Mouse (Mus musculus) lung, embryonic 14.5 days (tissue): ENCODE data around the gene Hoxa13. TPM values are rescaled to one million over a fixed set of nuclear protein-coding genes. Genes with fewer than 3 reads are reported as not detected.

ENCODE experiments used
- ATAC-seq: fragments of 200-750 bp; cut with Nextera tagmentation; 2 replicates; pipeline ENCODE4 v1.8.0; 2017; ENCODE audit warnings: mild to moderate bottlenecking, moderate TSS enrichment, moderate library complexity; ENCODE audit not compliant: insufficient read depth
- DNase-seq: peaks from one replicate; pipeline ENCODE4 v3.0.0-alpha.2; 2015
- H3K27ac ChIP-seq: fragments of 300-500 bp; sonication (generic); 2 replicates; pipeline ENCODE4 v1.5.1; 2014; ENCODE audit warnings: low read depth, mild to moderate bottlenecking, moderate library complexity
- H3K27me3 ChIP-seq: fragments of 300-500 bp; sonication (generic); 2 replicates; pipeline ENCODE4 v1.6.1; 2014; ENCODE audit warnings: low read length, control low read depth; ENCODE audit not compliant: insufficient read depth
- H3K36me3 ChIP-seq: fragments of 300-500 bp; sonication (generic); 2 replicates; pipeline ENCODE4 v1.6.1; 2014; ENCODE audit warnings: control low read depth; ENCODE audit not compliant: insufficient read depth
- H3K4me1 ChIP-seq: fragments of 300-500 bp; sonication (generic); 2 replicates; pipeline ENCODE4 v1.6.1; 2014; ENCODE audit warnings: antibody characterized with exemption, control low read depth; ENCODE audit not compliant: insufficient read depth
- H3K4me2 ChIP-seq: fragments of 300-500 bp; sonication (generic); 2 replicates; pipeline ENCODE4 v1.6.1; 2014; ENCODE audit warnings: mild to moderate bottlenecking
- H3K4me3 ChIP-seq: fragments of 300-500 bp; sonication (generic); 2 replicates; pipeline ENCODE4 v1.5.1; 2014; ENCODE audit warnings: low read depth, low read length
- H3K9ac ChIP-seq: fragments of 300-500 bp; sonication (generic); 2 replicates; pipeline ENCODE4 v1.6.1; 2014
- H3K9me3 ChIP-seq: fragments of 300-500 bp; sonication (generic); 2 replicates; pipeline ENCODE4 v1.6.1; 2016; ENCODE audit warnings: low read depth, low read length, control low read depth
- CTCF ChIP-seq: IDR thresholded peaks from 2 replicates; pipeline ENCODE4 v1.5.1; 2016; ENCODE audit warnings: antibody characterized with exemption, low read depth
- WGBS: fragments of 180-500 bp; shearing (Covaris S2); extraction: QIAGEN DNeasy Blood & Tissue Kit; methylation state at CpG from one replicate; pipeline ENCODE4 v1.1.7; 2014; 5-methylcytosine and 5-hydroxymethylcytosine counted together
- polyA plus RNA-seq: library from polyadenylated mRNA; unstranded; fragments of >200 nt; fragmentation: Nextera tagmentation; extraction: Ambion mirVana; gene quantifications from 2 replicates; pipeline ENCODE4 v1.2.1, GENCODE M21; 2014

Hoxa13 gene
- polyA plus RNA-seq, 1 experiment from 2014 or later, result not detected

DNA sequence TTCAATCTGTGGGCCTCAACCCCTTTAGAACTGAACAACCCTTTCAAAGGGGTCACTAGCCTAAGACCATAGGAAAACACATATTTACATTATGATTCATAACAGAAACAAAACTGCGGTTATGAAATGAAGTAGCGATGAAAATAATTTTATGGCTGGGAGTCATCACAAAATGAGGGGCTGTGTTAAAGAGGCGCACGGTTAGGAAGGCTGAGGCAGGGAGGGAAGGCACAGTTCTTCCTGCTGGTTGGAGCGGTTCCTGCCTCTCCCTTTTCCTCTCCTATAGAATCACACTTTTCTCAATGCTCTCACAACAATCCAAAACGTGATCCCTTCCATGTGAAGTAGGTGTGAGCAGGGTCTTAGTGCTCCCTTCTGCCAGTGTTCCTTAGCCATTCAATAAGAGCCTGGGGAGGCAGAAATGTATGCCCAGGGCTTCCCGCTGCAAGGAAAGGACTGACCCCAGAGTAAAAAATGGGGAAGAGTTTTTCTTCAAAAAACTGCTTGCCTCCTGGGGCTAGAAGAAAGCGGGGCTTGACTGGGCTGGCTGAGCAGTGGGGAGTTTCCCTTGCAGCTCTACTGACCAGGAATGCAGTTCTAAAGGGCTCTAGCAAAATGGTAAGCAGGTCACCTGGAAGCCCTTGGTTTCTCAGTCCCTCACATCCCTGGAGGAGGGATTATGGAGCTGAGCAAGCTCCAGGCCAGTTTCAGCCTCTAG lies 15.0 kb upstream of the Hoxa13 start:
- no peak overlapping the region for H3K4me3 ChIP-seq
- H3K36me3 ChIP-seq, result no peaks in the 10 kb centered on the region
- WGBS, result 11% methylated on average over 8 of the region's 8 CpGs
- no peak overlapping the region for H3K4me2 ChIP-seq
- H3K9ac ChIP-seq, result no peak overlapping the region
- H3K4me1 ChIP-seq, result no peaks in the 10 kb centered on the region
- DNase-seq, result no peak
- H3K27ac ChIP-seq, result no peak overlapping the region
- ATAC-seq, result no peak
- peaks cover 78% of the 10 kb centered on the region for H3K27me3 ChIP-seq
- TF ChIP-seq CTCF, result no peak
- no peaks in the 10 kb centered on the region for H3K9me3 ChIP-seq

DNA sequence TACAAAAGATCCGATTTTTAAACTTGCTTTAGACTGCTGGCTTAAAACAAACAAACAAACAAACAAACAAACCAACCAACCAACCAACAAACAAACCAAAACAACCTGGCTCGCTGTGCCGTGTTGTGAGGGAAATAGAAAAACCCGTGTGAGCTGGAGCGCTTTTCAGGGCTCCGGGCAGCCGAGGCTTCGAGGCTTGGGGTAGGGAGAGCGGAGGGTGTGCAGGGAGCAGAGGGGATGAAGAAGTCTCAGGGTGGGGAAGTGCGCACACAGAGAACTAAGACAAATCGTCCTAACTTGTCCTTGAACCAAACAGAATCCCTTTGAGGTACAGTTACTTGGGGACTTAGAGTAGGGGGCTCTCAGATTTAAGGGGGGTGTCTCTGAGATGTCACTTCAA lies 13.9 kb upstream of the Hoxa13 start:
- Histone ChIP-seq H3K4me3 (no peak overlapping the region), H3K4me1 (no peaks in the 10 kb centered on the region), H3K27ac (no peak overlapping the region), H3K9me3 (no peaks in the 10 kb centered on the region), H3K36me3 (no peaks in the 10 kb centered on the region), H3K27me3 (peaks cover 89% of the 10 kb centered on the region), H3K4me2 (no peak overlapping the region), H3K9ac (no peak overlapping the region)
- no peak for TF ChIP-seq CTCF
- ATAC-seq (no peak), DNase-seq (no peak)
- 7% methylated on average over 11 of the region's 11 CpGs for WGBS

- H3K27me3 ChIP-seq, result peaks cover 94% of the 10 kb centered on the region
- no peaks in the 10 kb centered on the region for H3K36me3 ChIP-seq
- H3K4me3 ChIP-seq, result no peak overlapping the region
- ATAC-seq (no peak), DNase-seq (no peak)
- no peaks in the 10 kb centered on the region for H3K4me1 ChIP-seq
- H3K27ac ChIP-seq, result no peak overlapping the region
- 3% methylated on average over 22 of the region's 22 CpGs for WGBS
- no peak overlapping the region for H3K9ac ChIP-seq
- TF ChIP-seq CTCF, result no peak
- no peak overlapping the region for H3K4me2 ChIP-seq
- no peaks in the 10 kb centered on the region for H3K9me3 ChIP-seq
These were observed 13.1 kb upstream of the Hoxa13 start for GRCm38 (mm10) chr6:52273656-52274280.

DNA sequence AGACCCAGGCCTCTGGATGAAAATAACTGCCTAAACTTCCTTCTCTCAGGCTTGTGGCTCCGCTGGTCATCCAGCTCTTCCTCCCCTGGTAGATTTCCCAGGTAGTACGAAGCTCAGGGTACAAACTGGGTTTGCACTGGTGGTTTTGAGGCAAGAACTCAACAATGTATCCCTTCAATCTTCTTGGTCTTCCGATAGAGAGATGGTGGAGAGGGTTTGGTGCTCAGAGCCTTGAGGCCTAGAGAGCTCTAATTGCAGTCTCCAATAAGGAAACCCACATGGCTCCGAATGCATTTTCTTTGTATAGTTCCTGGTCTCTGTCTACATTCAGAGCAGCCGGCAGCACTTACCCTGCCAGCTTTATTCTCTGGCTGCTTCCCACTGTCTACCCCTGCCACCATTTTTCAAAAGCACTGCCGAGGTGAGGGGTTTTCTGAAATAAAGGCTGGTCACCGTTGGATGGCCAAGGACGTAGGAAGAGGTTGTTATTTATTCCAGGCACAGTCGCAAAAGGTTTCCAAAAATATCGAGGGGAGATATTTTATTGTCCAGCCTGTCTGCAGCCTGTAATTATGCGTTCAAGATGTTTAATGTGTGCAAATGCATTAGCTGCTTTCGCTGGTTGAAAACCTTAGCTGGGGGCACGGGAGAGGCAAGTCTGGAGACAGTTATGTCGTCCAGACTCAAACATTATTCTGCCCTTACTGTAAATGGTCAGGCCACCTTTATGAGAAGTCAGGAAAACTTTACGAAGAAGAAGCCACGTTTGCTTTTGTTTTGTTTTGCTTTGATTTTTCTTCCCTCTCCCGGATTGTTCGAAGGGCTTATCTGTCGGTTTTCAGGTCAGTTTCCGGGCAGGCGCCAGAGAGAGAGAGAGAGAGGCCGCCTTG lies 12.3 kb upstream of the Hoxa13 start:
- no peaks in the 10 kb centered on the region for H3K9me3 ChIP-seq
- peaks cover 99% of the 10 kb centered on the region for H3K27me3 ChIP-seq
- ATAC-seq (no peak), DNase-seq (no peak)
- no peaks in the 10 kb centered on the region for H3K36me3 ChIP-seq
- no peak overlapping the region for H3K27ac ChIP-seq
- H3K4me2 ChIP-seq, result no peak overlapping the region
- H3K4me3 ChIP-seq, result no peak overlapping the region
- H3K4me1 ChIP-seq, result no peaks in the 10 kb centered on the region
- no peak for TF ChIP-seq CTCF
- 12% methylated on average over 22 of the region's 22 CpGs for WGBS
- no peak overlapping the region for H3K9ac ChIP-seq

DNA sequence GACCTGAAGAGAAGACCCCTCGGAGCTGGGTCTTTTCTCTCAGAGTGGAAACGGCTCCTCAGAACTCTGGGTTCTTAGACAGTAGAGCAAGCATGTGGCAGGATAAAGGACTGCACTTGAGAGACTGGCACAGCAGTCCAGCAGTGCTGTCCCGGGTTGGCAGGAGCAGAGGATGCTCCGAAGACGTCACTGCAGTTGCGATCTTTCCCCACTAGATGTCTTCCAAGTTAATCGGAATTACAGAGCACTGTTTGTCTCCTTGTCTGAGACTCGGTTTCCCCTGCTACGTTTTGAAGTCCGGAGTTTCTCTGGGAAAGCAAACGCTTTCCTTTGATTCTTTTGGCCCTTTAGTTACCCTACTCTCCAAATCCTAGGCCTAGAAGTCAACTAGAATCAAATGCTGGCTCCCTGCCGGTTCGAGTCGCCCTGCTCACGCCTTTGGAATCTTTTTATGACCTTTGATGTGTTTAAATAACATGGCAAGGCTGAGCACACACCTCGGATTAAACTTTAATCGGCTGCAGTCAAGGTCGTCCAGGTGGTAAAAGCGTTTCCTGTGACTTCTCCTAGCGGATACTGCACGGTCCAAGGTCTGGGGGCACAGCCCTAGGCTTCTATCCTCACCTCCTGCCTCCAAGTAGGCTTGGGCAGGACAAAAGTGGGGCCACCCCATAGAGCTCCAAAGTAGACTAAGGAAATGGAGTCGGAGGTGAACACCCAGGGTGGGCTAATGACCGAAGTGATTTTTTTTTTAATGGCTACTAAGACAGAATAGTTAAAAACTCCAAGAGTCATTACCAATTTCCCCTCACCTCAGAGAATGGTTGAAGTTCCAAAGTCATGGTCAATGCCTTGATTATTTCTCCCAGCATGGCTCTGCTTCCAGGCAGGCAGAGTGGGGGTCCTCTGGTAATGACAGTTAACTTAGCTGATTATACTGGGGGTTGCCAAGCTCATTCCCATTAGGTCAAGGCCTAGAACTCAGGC lies 10.1 kb upstream of the Hoxa13 start:
- ATAC-seq (peak; percentile 44; the same call in 1 of the 2 replicates), DNase-seq (peak; percentile 93)
- no peaks in the 10 kb centered on the region for H3K4me1 ChIP-seq
- H3K9ac ChIP-seq, result no peak overlapping the region
- peak; percentile 82 for TF ChIP-seq CTCF
- H3K9me3 ChIP-seq, result no peaks in the 10 kb centered on the region
- H3K27ac ChIP-seq, result no peak overlapping the region
- H3K4me3 ChIP-seq, result no peak overlapping the region
- H3K27me3 ChIP-seq, result peaks cover 98% of the 10 kb centered on the region
- no peak overlapping the region for H3K4me2 ChIP-seq
- no peaks in the 10 kb centered on the region for H3K36me3 ChIP-seq
- WGBS, result 10% methylated on average over 23 of the region's 23 CpGs

DNA sequence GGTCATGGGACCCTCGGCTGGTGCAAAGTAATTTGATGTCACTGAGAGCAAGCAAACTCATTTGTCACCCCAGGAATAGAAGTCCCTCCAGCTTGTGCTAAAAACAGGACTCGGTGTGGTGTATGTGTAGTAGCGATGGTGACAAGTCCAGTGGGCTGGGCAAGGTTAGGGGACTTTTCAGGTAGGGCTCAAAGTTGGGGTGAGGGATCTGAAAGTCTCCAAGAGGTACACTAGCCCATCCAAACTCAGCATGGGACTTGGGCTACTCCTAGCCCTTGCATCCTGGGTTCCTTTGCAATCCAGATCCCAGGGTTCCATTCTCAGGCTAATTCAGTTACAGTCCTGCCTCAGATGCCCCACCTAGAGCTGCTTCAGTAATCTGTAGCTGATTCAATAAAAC lies 8.1 kb upstream of the Hoxa13 start:
- TF ChIP-seq CTCF, result no peak
- DNase-seq, result no peak
- ATAC-seq, result no peak
- Histone ChIP-seq H3K9ac (no peak overlapping the region), H3K27me3 (peaks cover 98% of the 10 kb centered on the region), H3K4me3 (no peak overlapping the region), H3K9me3 (no peaks in the 10 kb centered on the region), H3K36me3 (no peaks in the 10 kb centered on the region), H3K4me2 (no peak overlapping the region), H3K27ac (no peak overlapping the region), H3K4me1 (no peaks in the 10 kb centered on the region)
- 5% methylated on average over 3 of the region's 3 CpGs for WGBS
